Mouse (Mus musculus) pancreas, adult 10 weeks (tissue): ENCODE measurements around the gene Fbxo6. TPM values are rescaled to one million over a fixed set of nuclear protein-coding genes. Genes with fewer than 3 reads are reported as not detected.

Source experiments
- polyA plus RNA-seq: library from polyadenylated mRNA; stranded (reverse); fragments of 350-450 nt; fragmentation: Illumina TruSeq; extraction: RNeasy Lipid Tissue Mini Kit (QIAGEN cat#74804); gene quantifications from one replicate; pipeline ENCODE4 v1.2.3, GENCODE M21; 2015; ENCODE audit warnings: low read depth, low replicate concordance; ENCODE audit not compliant: insufficient read depth

The Fbxo6 gene
- polyA plus RNA-seq: 10.4 TPM

DNA sequence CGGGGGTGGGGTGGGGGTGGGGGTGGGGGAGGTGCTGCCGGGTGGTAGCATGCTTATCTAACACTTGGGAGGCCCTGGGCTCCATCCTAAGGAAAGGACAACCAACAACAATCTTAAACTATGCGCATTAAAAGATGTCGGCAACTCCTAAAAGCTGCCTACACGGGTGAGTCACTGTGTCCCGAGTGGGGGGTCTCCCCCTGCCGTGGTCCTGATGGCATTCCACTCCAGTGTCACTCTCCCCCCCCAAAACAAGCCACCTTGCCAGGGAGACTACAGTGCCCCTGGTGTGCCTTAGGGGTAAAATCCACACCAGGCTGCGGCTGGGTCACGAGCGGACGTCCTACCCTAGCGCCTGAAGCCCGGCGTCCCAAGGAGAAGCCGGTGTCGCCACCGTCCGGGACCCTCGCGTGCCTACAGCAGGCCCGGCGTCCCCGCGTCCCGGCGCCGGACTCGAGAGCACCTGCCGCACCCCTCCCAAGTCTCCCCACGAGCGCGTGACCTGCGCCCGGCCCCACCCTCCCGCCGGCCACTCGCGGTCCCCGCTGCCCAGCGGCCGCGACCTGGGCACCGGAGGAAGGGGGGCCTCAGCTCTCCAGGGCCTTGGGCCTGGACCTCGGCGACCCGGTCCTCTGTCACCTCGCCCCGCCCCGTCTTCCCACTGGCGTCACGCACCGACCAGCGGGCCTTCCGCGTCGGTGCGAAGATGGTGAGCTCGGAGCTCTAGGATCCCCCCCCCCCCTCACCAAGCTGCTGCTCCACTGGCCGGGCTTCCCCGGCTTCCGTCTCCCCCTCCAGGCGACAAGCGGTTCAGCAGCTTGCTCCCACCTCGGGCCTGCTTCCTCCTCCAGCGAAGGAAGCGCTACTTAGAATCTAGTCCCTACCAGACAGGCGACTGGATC, at the start of gene Fbxo6:
Gene Fbxo6, minus strand, starts transcription at position 874 of the 902 bp plus-strand sequence.

DNA sequence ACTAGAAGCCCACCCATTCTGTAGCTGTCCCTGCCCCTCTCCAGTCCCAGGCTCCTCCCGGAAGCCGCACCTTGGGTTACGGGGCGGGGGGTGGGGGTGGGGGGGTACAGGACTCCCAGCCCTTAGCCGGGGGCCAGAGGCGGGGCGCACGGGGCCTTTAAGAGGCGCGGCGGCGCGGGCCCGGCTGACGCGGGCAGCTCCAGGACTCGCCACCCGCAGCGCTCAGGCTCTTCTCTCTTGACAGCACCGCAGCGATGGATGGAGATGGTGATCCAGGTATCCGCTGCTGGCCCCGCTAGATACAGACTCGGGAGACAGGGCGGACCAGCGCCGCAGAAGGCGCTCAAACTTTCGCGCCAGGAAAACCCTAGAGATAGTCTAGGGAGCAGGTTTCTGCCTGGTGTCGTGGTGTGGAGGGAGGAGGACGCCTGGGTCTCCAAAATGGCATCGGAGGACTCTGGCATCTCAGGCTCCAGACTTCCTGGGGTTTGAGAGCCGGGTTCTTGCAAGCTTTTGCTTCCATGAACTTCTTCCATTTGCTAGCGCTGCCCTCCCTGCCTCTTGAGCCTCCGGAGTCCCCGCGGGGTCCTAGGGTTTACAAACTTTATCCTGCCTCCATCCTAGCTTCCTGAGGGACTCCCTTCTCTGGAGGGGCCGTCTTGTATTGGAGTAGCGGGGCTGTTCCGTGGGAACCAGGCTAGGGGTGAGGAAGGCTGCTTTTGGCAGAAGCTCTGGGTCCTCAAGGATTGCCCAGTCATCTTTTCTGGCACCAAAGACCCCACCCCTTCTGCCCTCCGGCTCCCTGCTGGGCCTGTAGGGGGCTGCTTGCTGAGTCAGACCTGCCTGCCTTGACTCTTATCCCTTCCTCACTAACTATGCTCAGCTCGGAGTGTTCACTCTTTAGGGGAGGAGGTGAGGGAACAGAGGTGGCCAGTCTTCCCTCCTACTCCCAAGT, 8.8 kb upstream of the Fbxo6 start, which contains the start of the genes Fbxo44 and Fbxo2:
Gene Fbxo44, minus strand, starts transcription at position 47 of the 955 bp plus-strand sequence.
Gene Fbxo2, plus strand, starts transcription at position 186 of the 955 bp plus-strand sequence.

DNA sequence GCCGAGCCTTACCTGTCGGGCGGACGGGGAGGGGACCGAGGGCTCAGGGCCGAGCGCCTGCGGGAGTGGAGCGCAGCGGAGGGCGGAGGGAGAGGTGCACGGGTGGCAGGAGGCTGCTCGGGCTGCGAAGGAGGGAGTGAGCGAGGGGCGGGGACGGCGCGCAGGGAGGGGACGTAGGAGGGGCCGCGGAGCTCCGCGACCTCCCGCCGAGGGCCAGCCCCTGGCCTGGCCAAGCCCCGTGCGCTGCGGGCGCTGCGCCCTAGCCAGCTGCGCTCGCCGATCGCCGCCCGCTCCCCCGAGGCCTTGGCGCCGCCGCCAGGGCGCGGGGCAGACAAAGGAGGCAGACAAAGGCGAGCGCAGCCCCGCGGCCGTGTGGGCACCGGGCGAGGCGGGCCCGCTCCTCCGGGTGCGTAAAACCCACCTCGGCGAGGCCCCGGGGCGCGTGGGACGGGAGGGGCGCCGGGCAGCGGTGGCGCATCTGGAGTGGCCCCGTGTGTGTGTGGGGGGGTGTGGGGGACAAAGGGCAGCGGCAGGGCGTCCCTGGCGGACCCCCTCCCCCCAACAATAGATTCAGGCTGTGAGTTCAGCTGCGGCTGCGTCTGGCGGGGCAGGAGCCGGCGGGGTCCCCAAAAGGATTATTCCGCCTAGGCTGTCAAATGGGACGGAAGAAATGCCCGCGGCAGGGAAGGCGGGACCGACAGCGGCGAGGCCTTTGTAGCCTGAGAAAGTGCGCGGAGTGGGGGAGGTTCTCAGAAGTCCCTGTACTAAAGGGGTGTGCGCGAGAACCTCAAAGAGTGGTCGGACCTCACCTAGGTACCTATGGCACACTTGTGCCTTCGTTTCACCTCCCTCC, 21.2 kb downstream of the Fbxo6 start, which contains the start of gene Draxin:
Gene Draxin, minus strand, starts transcription at position 138 of the 853 bp plus-strand sequence.

DNA sequence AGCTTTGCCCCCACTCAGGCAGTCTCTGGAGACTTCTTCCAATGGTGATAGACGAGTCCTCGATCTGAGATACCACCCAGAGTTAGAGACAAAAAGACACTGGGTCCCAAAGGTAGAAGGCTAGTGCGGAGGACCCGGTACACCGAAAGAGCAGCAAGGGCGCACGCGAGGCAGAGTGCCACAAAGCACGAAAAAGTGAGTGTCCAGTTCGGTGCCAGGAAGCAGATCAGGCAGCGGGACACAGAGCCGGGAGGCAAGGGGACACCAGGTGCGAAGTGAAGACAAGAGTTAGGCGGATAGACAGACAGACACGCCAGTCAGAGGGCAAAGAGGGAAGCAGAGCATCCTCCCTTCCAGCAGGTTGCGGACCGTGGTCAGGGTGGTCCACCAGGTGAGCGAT, 21.8 kb downstream of the Fbxo6 start, which contains the start of gene Mad2l2:
Gene Mad2l2, plus strand, starts transcription at position 252 of the 400 bp plus-strand sequence.

Other genes starting within 250 kb of the Fbxo6 start
- gene Mfn2, start 247.4 kb downstream of the Fbxo6 start, polyA plus RNA-seq: 8.5 TPM
- gene Plod1, start 215.4 kb downstream of the Fbxo6 start, polyA plus RNA-seq: 12.8 TPM
- gene 2510039O18Rik, start 211.2 kb downstream of the Fbxo6 start, polyA plus RNA-seq: 7.1 TPM
- gene Nppb, start 166.4 kb downstream of the Fbxo6 start, polyA plus RNA-seq: not detected
- not detected for gene Nppa, start 151.4 kb downstream of the Fbxo6 start, polyA plus RNA-seq
- 2.5 TPM for gene Clcn6, start 113.3 kb downstream of the Fbxo6 start, polyA plus RNA-seq
- 21.1 TPM for gene Mthfr, start 113.1 kb downstream of the Fbxo6 start, polyA plus RNA-seq
- 11.2 TPM for gene Agtrap, start 64.1 kb downstream of the Fbxo6 start, polyA plus RNA-seq
- 2.2 TPM for gene Mad2l2, start 21.8 kb downstream of the Fbxo6 start, polyA plus RNA-seq
- gene Draxin, start 21.4 kb downstream of the Fbxo6 start, polyA plus RNA-seq: not detected
- 3.0 TPM for gene Fbxo44, start 8.3 kb upstream of the Fbxo6 start, polyA plus RNA-seq
- 1.3 TPM for gene Fbxo2, start 8.5 kb upstream of the Fbxo6 start, polyA plus RNA-seq
- gene Disp3, start 135.8 kb upstream of the Fbxo6 start, polyA plus RNA-seq: not detected